Mouse (Mus musculus) T-cell, adult 2 months (primary cell): ENCODE results near the gene Vmn1r121.
"Not testable (repeated sequence)": the region's sequence is repeated elsewhere in the genome, so short reads cannot be mapped to it uniquely, and the experiment has no call there.

Experiments used
- DNase-seq: peaks from one replicate; pipeline ENCODE4 v3.0.0; 2022; ENCODE audit warnings: low spot score

Gene Vmn1r121

DNA sequence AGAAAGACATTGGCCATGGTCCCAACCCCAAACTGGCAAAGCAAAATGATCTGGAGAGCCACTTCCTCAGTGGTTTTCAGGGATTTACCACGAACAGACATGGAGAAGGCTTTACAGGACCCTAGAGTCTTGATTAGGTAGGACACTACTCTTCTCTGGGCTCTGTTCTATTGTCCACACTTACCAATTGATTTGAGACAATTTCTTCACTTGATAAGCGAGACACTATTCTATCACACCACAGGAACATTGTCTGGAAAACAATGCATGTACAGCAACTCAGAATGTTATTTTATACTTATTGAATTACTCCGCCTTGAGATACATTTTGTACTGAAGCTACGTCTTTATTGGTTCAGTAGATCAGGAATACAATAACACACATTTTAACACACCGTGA lies at the start of gene Vmn1r121:
Gene Vmn1r121 (minus strand): TSS at position 101 of the 400 bp plus-strand sequence.
- not testable (repeated sequence) for DNase-seq

DNA sequence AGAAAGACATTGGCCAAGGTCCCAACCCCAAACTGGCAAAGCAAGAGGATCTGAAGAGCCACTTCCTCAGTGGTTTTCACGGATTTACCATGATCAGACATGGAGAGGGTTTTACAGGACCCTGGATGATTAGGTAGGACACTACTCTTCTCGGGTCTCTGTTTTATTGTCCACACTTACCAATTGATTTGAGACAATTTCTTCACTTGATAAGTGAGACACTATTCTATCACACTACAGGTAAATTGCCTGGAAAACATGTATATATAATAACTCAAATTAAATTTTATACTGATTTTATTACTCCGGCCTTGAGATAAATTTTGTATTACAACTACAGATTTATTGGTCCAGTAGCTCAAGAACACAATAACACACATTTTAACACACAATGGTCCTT lies 35.7 kb upstream of the Vmn1r121 start, which contains the start of gene Vmn1r122:
Gene Vmn1r122 (minus strand): TSS at position 101 of the 400 bp plus-strand sequence.
- DNase-seq = not testable (repeated sequence)

DNA sequence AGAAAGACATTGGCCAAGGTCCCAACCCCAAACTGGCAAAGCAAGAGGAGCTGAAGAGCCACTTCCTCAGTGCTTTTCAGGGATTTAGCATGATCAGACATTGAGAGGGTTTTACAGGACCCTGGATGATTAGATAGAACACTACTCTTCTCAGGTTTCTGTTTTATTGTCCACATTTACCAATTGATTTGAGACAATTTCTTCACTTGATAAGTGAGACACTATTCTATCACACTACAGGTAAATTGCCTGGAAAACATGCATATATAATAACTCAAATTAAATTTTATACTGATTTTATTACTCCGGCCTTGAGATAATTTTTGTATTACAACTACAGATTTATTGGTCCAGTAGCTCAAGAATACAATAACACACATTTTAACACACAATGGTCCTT lies 44.6 kb downstream of the Vmn1r121 start, which contains the start of gene Vmn1r120:
Gene Vmn1r120 (minus strand): TSS at position 101 of the 400 bp plus-strand sequence.
- DNase-seq = not testable (repeated sequence)
